In genomic region chr13:107394451-107394850, GRCm38 (mm10) we compare ENCODE assay signal across 10 mouse cellular contexts.
"Had no signal": no experiment of that assay in that cellular context is flagged by ENCODE, and none has a peak within 500 bp of the region (broad histone marks: within the 10 kb centered on the region; RNA-seq: fewer than 3 reads in every experiment).

No protein-coding gene starts in this region.

- DNase-seq: kidney, adult 8-10 months; kidney, postnatal 25 days; layer of hippocampus, postnatal 36 days; liver, embryonic 13.5 days; lung, embryonic 14.5 days; midbrain, embryonic 14.5 days; thymus, adult 18-20 months; thymus, postnatal 36 days had no signal

- H3K4me1 ChIP-seq: kidney, embryonic 15.5 days; liver, embryonic 13.5 days had no signal

- H3K27me3 ChIP-seq: kidney, embryonic 15.5 days; liver, embryonic 13.5 days had no signal

- H3K36me3 ChIP-seq: kidney, embryonic 15.5 days; liver, embryonic 13.5 days had no signal

- H3K4me3 ChIP-seq: kidney, embryonic 15.5 days; left cerebral cortex, adult 2 months; liver, embryonic 13.5 days had no signal

- H3K27ac ChIP-seq: kidney, embryonic 15.5 days; left cerebral cortex, adult 2 months; liver, embryonic 13.5 days had no signal
